Mouse (Mus musculus): ENCODE data around the gene Sprn. TPM values are rescaled to one million over a fixed set of nuclear protein-coding genes. Genes with fewer than 3 reads are reported as not detected.

Sprn gene
- polyA plus RNA-seq, 1 experiment from 2014 or later = 4.3 TPM

- Histone ChIP-seq H3K9me3 (no peaks in the 10 kb centered on the region), H3K9ac (no peak overlapping the region), H3K4me2 (replicated peaks) (no peak overlapping the region), H3K4me3 (no peak overlapping the region), H3K36me3 (no peaks in the 10 kb centered on the region), H3K27me3 (replicated peaks) (no peaks in the 10 kb centered on the region), H3K27ac (no peak overlapping the region), H3K4me1 (no peaks in the 10 kb centered on the region)
- no peak for ATAC-seq (ENCODE audit: low FRiP score, low read depth)
- 95% methylated on average over 2 of the region's 2 CpGs for WGBS
Measured at GRCm38 (mm10) chr7:140180692-140181091, 26.0 kb upstream of the Sprn start.

GRCm38 (mm10) chr7:140179176-140179575 lies 24.5 kb upstream of the Sprn start:
- no peak overlapping the region for H3K9ac ChIP-seq
- WGBS = 88% methylated on average over 2 of the region's 2 CpGs

GRCm38 (mm10) chr7:140172936-140173335 lies 18.3 kb upstream of the Sprn start, which contains the start of gene Olfr523:
Gene Olfr523 (plus strand): TSS chr7:140173217.
- H3K27ac ChIP-seq = no peak within 1 kb of the TSS
- no peaks in the 10 kb centered on the region for H3K36me3 ChIP-seq
- H3K9me3 ChIP-seq = no peaks in the 10 kb centered on the region
- WGBS = 42% methylated on average over 1 of the region's 1 CpGs
- H3K27me3 ChIP-seq (replicated peaks) = no peaks in the 10 kb centered on the region
- H3K4me3 ChIP-seq = no peak within 1 kb of the TSS
- no peak within 1 kb of the TSS for H3K4me2 ChIP-seq (replicated peaks)
- H3K9ac ChIP-seq = no peak within 1 kb of the TSS
- ATAC-seq (ENCODE audit: low FRiP score, low read depth) = no peak
- no peaks in the 10 kb centered on the region for H3K4me1 ChIP-seq

More at GRCm38 (mm10) chr7:140179176-140179575, 24.5 kb upstream of the Sprn start:
- no peak overlapping the region for H3K4me3 ChIP-seq
- H3K36me3 ChIP-seq = no peaks in the 10 kb centered on the region
- H3K4me2 ChIP-seq (replicated peaks) = no peak overlapping the region
- no peak for ATAC-seq (ENCODE audit: low FRiP score, low read depth)
- no peaks in the 10 kb centered on the region for H3K9me3 ChIP-seq
- H3K4me1 ChIP-seq = no peaks in the 10 kb centered on the region
- no peaks in the 10 kb centered on the region for H3K27me3 ChIP-seq (replicated peaks)
- no peak overlapping the region for H3K27ac ChIP-seq

- H3K27ac ChIP-seq = no peak overlapping the region
- H3K4me3 ChIP-seq = no peak overlapping the region
- H3K9me3 ChIP-seq = no peaks in the 10 kb centered on the region
- H3K4me1 ChIP-seq = no peaks in the 10 kb centered on the region
- WGBS = 98% methylated on average over 3 of the region's 3 CpGs
- ATAC-seq (ENCODE audit: low FRiP score, low read depth) = no peak
- no peak overlapping the region for H3K4me2 ChIP-seq (replicated peaks)
- H3K36me3 ChIP-seq = no peaks in the 10 kb centered on the region
- no peaks in the 10 kb centered on the region for H3K27me3 ChIP-seq (replicated peaks)
- no peak overlapping the region for H3K9ac ChIP-seq
Measured at GRCm38 (mm10) chr7:140170863-140171262, 16.2 kb upstream of the Sprn start.

- H3K4me2 ChIP-seq (replicated peaks) = no peak overlapping the region
- no peaks in the 10 kb centered on the region for H3K27me3 ChIP-seq (replicated peaks)
- WGBS = 89% methylated on average over 4 of the region's 4 CpGs
- no peak overlapping the region for H3K9ac ChIP-seq
- no peak overlapping the region for H3K27ac ChIP-seq
- ATAC-seq (ENCODE audit: low FRiP score, low read depth) = no peak
- no peaks in the 10 kb centered on the region for H3K36me3 ChIP-seq
- no peak overlapping the region for H3K4me3 ChIP-seq
- no peaks in the 10 kb centered on the region for H3K9me3 ChIP-seq
- H3K4me1 ChIP-seq = no peaks in the 10 kb centered on the region
Measured at GRCm38 (mm10) chr7:140169386-140169785, 14.7 kb upstream of the Sprn start.

- WGBS = 80% methylated on average over 1 of the region's 1 CpGs
- Histone ChIP-seq H3K4me3 (no peak overlapping the region), H3K4me1 (no peaks in the 10 kb centered on the region), H3K9ac (no peak overlapping the region), H3K36me3 (no peaks in the 10 kb centered on the region), H3K27ac (no peak overlapping the region), H3K27me3 (replicated peaks) (no peaks in the 10 kb centered on the region), H3K4me2 (replicated peaks) (no peak overlapping the region), H3K9me3 (no peaks in the 10 kb centered on the region)
- ATAC-seq (ENCODE audit: low FRiP score, low read depth) = no peak
Measured at GRCm38 (mm10) chr7:140167950-140168349, 13.3 kb upstream of the Sprn start.

GRCm38 (mm10) chr7:140164664-140165063 lies 10.0 kb upstream of the Sprn start, which contains the start of gene Olfr522:
Gene Olfr522 (minus strand): TSS chr7:140164764.
- no peak for ATAC-seq (ENCODE audit: low FRiP score, low read depth)
- Histone ChIP-seq H3K36me3 (no peaks in the 10 kb centered on the region), H3K4me2 (replicated peaks) (no peak within 1 kb of the TSS), H3K9me3 (no peaks in the 10 kb centered on the region), H3K4me1 (no peaks in the 10 kb centered on the region), H3K4me3 (no peak within 1 kb of the TSS), H3K27me3 (replicated peaks) (no peaks in the 10 kb centered on the region), H3K27ac (no peak within 1 kb of the TSS), H3K9ac (no peak within 1 kb of the TSS)
- WGBS = 76% methylated on average over 7 of the region's 7 CpGs

GRCm38 (mm10) chr7:140160363-140160762 lies 5.7 kb upstream of the Sprn start:
- WGBS = 85% methylated on average over 3 of the region's 3 CpGs
- ATAC-seq (ENCODE audit: low FRiP score, low read depth) = no peak

GRCm38 (mm10) chr7:140153829-140154217 lies 854 bp downstream of the Sprn start:
- Histone ChIP-seq H3K27ac (no peak overlapping the region), H3K27me3 (replicated peaks) (peaks cover 27% of the 10 kb centered on the region), H3K9me3 (no peaks in the 10 kb centered on the region), H3K4me3 (peak overlapping the region; percentile 36), H3K9ac (peak overlapping the region; percentile 58), H3K4me2 (replicated peaks) (peak overlapping the region; percentile 62), H3K36me3 (peaks cover 8% of the 10 kb centered on the region; the same call in 1 of the 2 replicates), H3K4me1 (peaks cover 8% of the 10 kb centered on the region)
- 26% methylated on average over 4 of the region's 4 CpGs for WGBS
- 0 out of 2 replicates have a peak, but pooled peaks have one; percentile 8 for ATAC-seq (ENCODE audit: low FRiP score, low read depth)

More at GRCm38 (mm10) chr7:140160363-140160762, 5.7 kb upstream of the Sprn start:
- no peaks in the 10 kb centered on the region for H3K4me1 ChIP-seq
- H3K27me3 ChIP-seq (replicated peaks) = no peaks in the 10 kb centered on the region
- H3K36me3 ChIP-seq = no peaks in the 10 kb centered on the region
- no peak overlapping the region for H3K27ac ChIP-seq
- H3K4me2 ChIP-seq (replicated peaks) = no peak overlapping the region
- H3K9me3 ChIP-seq = no peaks in the 10 kb centered on the region
- no peak overlapping the region for H3K4me3 ChIP-seq
- no peak overlapping the region for H3K9ac ChIP-seq

- peaks cover 27% of the 10 kb centered on the region for H3K27me3 ChIP-seq (replicated peaks)
- peak; percentile 42 for ATAC-seq (ENCODE audit: low FRiP score, low read depth)
- WGBS = 5% methylated on average over 28 of the region's 28 CpGs
- H3K4me3 ChIP-seq = peak overlapping the region; percentile 20
- H3K9me3 ChIP-seq = no peaks in the 10 kb centered on the region
- peaks cover 8% of the 10 kb centered on the region for H3K4me1 ChIP-seq
- H3K36me3 ChIP-seq = peaks cover 8% of the 10 kb centered on the region; the same call in 1 of the 2 replicates
- H3K4me2 ChIP-seq (replicated peaks) = peak overlapping the region; percentile 62
- peak overlapping the region; percentile 58 for H3K9ac ChIP-seq
- H3K27ac ChIP-seq = no peak overlapping the region
Measured at GRCm38 (mm10) chr7:140153383-140153782, 1.3 kb downstream of the Sprn start.

- Histone ChIP-seq H3K27me3 (replicated peaks) (no peaks in the 10 kb centered on the region), H3K4me1 (no peaks in the 10 kb centered on the region), H3K4me2 (replicated peaks) (no peak overlapping the region), H3K27ac (no peak overlapping the region), H3K36me3 (peaks cover 5% of the 10 kb centered on the region; the same call in 1 of the 2 replicates), H3K4me3 (no peak overlapping the region), H3K9me3 (no peaks in the 10 kb centered on the region), H3K9ac (no peak overlapping the region)
- WGBS = 87% methylated on average over 4 of the region's 4 CpGs
- no peak for ATAC-seq (ENCODE audit: low FRiP score, low read depth)
Measured at GRCm38 (mm10) chr7:140144550-140144949, 10.1 kb downstream of the Sprn start.

GRCm38 (mm10) chr7:140141350-140141749 lies 13.3 kb downstream of the Sprn start:
- Histone ChIP-seq H3K4me1 (peaks cover 5% of the 10 kb centered on the region; the same call in 1 of the 2 replicates), H3K36me3 (no peaks in the 10 kb centered on the region), H3K27me3 (replicated peaks) (no peaks in the 10 kb centered on the region), H3K27ac (no peak overlapping the region), H3K9me3 (no peaks in the 10 kb centered on the region), H3K4me3 (no peak overlapping the region), H3K9ac (no peak overlapping the region), H3K4me2 (replicated peaks) (no peak overlapping the region; the same call in 1 of the 2 replicates)
- 8% methylated on average over 14 of the region's 14 CpGs for WGBS
- no peak for ATAC-seq (ENCODE audit: low FRiP score, low read depth)

GRCm38 (mm10) chr7:140138021-140138310 lies 16.7 kb downstream of the Sprn start:
- H3K4me1 ChIP-seq = peaks cover 5% of the 10 kb centered on the region; the same call in 1 of the 2 replicates

More at GRCm38 (mm10) chr7:140138021-140138310, 16.7 kb downstream of the Sprn start:
- H3K27ac ChIP-seq = no peak overlapping the region
- H3K9ac ChIP-seq = peak overlapping the region; percentile 77
- no peaks in the 10 kb centered on the region for H3K9me3 ChIP-seq
- peak overlapping the region; percentile 81 for H3K4me2 ChIP-seq (replicated peaks)
- no peak; the same call in 1 of the 2 replicates for ATAC-seq (ENCODE audit: low FRiP score, low read depth)
- H3K27me3 ChIP-seq (replicated peaks) = no peaks in the 10 kb centered on the region
- WGBS = under 1% methylated on average over 8 of the region's 8 CpGs
- no peaks in the 10 kb centered on the region for H3K36me3 ChIP-seq
- peak overlapping the region; percentile 74 for H3K4me3 ChIP-seq
